Mouse (Mus musculus) hindbrain, embryonic 13.5 days (tissue): ENCODE measurements around the gene Mt1. TPM values are rescaled to one million over a fixed set of nuclear protein-coding genes. Genes with fewer than 3 reads are reported as not detected.
A peak's percentile ranks its signal among the peaks of the same experiment; 100 is the strongest.
"Not testable (repeated sequence)": the region's sequence is repeated elsewhere in the genome, so short reads cannot be mapped to it uniquely, and the experiment has no call there.

ENCODE experiments used
- ATAC-seq: fragments of 200-750 bp; cut with Nextera tagmentation; 2 replicates; pipeline ENCODE4 v1.8.0; 2017; ENCODE audit warnings: moderate TSS enrichment; ENCODE audit not compliant: low FRiP score
- H3K27ac ChIP-seq: fragments of 300-500 bp; sonication (generic); 2 replicates; pipeline ENCODE4 v1.5.1; 2015; ENCODE audit warnings: inconsistent platforms, mild to moderate bottlenecking, moderate library complexity
- H3K27me3 ChIP-seq: fragments of 300-500 bp; sonication (generic); 2 replicates; pipeline ENCODE4 v1.6.1; 2015; ENCODE audit warnings: mild to moderate bottlenecking, inconsistent platforms
- H3K36me3 ChIP-seq: fragments of 300-500 bp; sonication (generic); 2 replicates; pipeline ENCODE4 v1.6.1; 2015; ENCODE audit warnings: mild to moderate bottlenecking, inconsistent platforms
- H3K4me1 ChIP-seq: fragments of 300-500 bp; sonication (generic); replicated peaks from 2 replicates; pipeline ENCODE4 v1.6.1; 2015; ENCODE audit warnings: inconsistent platforms
- H3K4me2 ChIP-seq: fragments of 300-500 bp; sonication (generic); 2 replicates; pipeline ENCODE4 v1.6.1; 2015; ENCODE audit warnings: inconsistent platforms, mild to moderate bottlenecking, moderate library complexity
- H3K4me3 ChIP-seq: fragments of 300-500 bp; sonication (generic); 2 replicates; pipeline ENCODE4 v1.5.1; 2015; ENCODE audit warnings: mild to moderate bottlenecking, inconsistent platforms
- H3K9ac ChIP-seq: fragments of 300-500 bp; sonication (generic); 2 replicates; pipeline ENCODE4 v1.6.1; 2015; ENCODE audit warnings: mild to moderate bottlenecking, inconsistent platforms
- H3K9me3 ChIP-seq: fragments of 300-500 bp; sonication (generic); 2 replicates; pipeline ENCODE4 v1.6.1; 2016; ENCODE audit warnings: inconsistent platforms
- WGBS: fragments of 180-500 bp; shearing (Covaris S2); methylation state at CpG from one replicate; pipeline ENCODE4 v1.1.7; 2015; 5-methylcytosine and 5-hydroxymethylcytosine counted together
- polyA plus RNA-seq: library from polyadenylated mRNA; unstranded; fragments of >200 nt; fragmentation: Nextera tagmentation; extraction: Ambion mirVana; gene quantifications from 2 replicates; pipeline ENCODE4 v1.2.1, GENCODE M21; 2015

Mt1 gene
- polyA plus RNA-seq, 1 experiment from 2014 or later: 35.8 TPM

- Histone ChIP-seq H3K27ac (0 out of 2 replicates have a peak within 1 kb of the TSS, but pooled peaks have one; percentile 42), H3K4me3 (peak within 1 kb of the TSS; percentile 47), H3K4me1 (peaks cover 24% of the 10 kb centered on the region), H3K36me3 (no peaks in the 10 kb centered on the region), H3K4me2 (peak within 1 kb of the TSS; percentile 75), H3K9me3 (no peaks in the 10 kb centered on the region), H3K9ac (peak within 1 kb of the TSS; percentile 64), H3K27me3 (peaks cover 7% of the 10 kb centered on the region; the same call in 1 of the 2 replicates)
- peak; percentile 85 for ATAC-seq
- WGBS: 2% methylated on average over 29 of the region's 29 CpGs
Measured at GRCm38 (mm10) chr8:94152513-94153300, 26.2 kb upstream of the Mt1 start, which contains the start of gene Mt3. Gene Mt3 (plus strand): TSS chr8:94152607.

- H3K9me3 ChIP-seq: no peaks in the 10 kb centered on the region
- peak overlapping the region; percentile 75 for H3K4me2 ChIP-seq
- peaks cover 24% of the 10 kb centered on the region for H3K4me1 ChIP-seq
- peak overlapping the region; percentile 47 for H3K4me3 ChIP-seq
- H3K27ac ChIP-seq: peak overlapping the region; percentile 71
- no peaks in the 10 kb centered on the region for H3K36me3 ChIP-seq
- 22% methylated on average over 7 of the region's 7 CpGs for WGBS
- H3K27me3 ChIP-seq: peaks cover 7% of the 10 kb centered on the region; the same call in 1 of the 2 replicates
- peak; percentile 46; the same call in 1 of the 2 replicates for ATAC-seq
- H3K9ac ChIP-seq: peak overlapping the region; percentile 64
Measured at GRCm38 (mm10) chr8:94153451-94153850, 25.4 kb upstream of the Mt1 start.

- H3K4me3 ChIP-seq: no peak overlapping the region
- peaks cover 24% of the 10 kb centered on the region for H3K4me1 ChIP-seq
- H3K9ac ChIP-seq: no peak overlapping the region
- peak overlapping the region; percentile 71 for H3K27ac ChIP-seq
- H3K4me2 ChIP-seq: no peak overlapping the region
- peak; percentile 22; the same call in 1 of the 2 replicates for ATAC-seq
- no peaks in the 10 kb centered on the region for H3K36me3 ChIP-seq
- H3K9me3 ChIP-seq: no peaks in the 10 kb centered on the region
- H3K27me3 ChIP-seq: peaks cover 7% of the 10 kb centered on the region; the same call in 1 of the 2 replicates
- 40% methylated on average over 6 of the region's 6 CpGs for WGBS
Measured at GRCm38 (mm10) chr8:94154537-94154936, 24.3 kb upstream of the Mt1 start.

GRCm38 (mm10) chr8:94156092-94156491, 22.8 kb upstream of the Mt1 start:
- Histone ChIP-seq H3K27me3 (peaks cover 4% of the 10 kb centered on the region; the same call in 1 of the 2 replicates), H3K4me2 (no peak overlapping the region), H3K36me3 (no peaks in the 10 kb centered on the region), H3K27ac (no peak overlapping the region), H3K9ac (no peak overlapping the region), H3K4me1 (peaks cover 24% of the 10 kb centered on the region), H3K4me3 (no peak overlapping the region), H3K9me3 (no peaks in the 10 kb centered on the region)
- WGBS: 78% methylated on average over 4 of the region's 4 CpGs
- no peak for ATAC-seq

GRCm38 (mm10) chr8:94165772-94166171, 13.1 kb upstream of the Mt1 start:
- H3K4me1 ChIP-seq, H3K4me3 ChIP-seq, H3K4me2 ChIP-seq, H3K9ac ChIP-seq, H3K36me3 ChIP-seq, H3K9me3 ChIP-seq, ATAC-seq, H3K27ac ChIP-seq: not testable (repeated sequence)
- H3K27me3 ChIP-seq: peaks cover 20% of the 10 kb centered on the region
- WGBS: 71% methylated on average over 8 of the region's 8 CpGs

- peak; percentile 61 for ATAC-seq
- 2% methylated on average over 6 of the region's 6 CpGs for WGBS
- H3K9ac ChIP-seq: no peak overlapping the region
- no peak overlapping the region for H3K4me3 ChIP-seq
- no peak overlapping the region; the same call in 1 of the 2 replicates for H3K4me2 ChIP-seq
- H3K9me3 ChIP-seq: no peaks in the 10 kb centered on the region
- H3K36me3 ChIP-seq: no peaks in the 10 kb centered on the region
- H3K4me1 ChIP-seq: peaks cover 8% of the 10 kb centered on the region
- peaks cover 35% of the 10 kb centered on the region for H3K27me3 ChIP-seq
- no peak overlapping the region for H3K27ac ChIP-seq
Measured at GRCm38 (mm10) chr8:94167244-94167643, 11.6 kb upstream of the Mt1 start.

GRCm38 (mm10) chr8:94169547-94169946, 9.3 kb upstream of the Mt1 start:
- H3K9ac ChIP-seq: no peak overlapping the region
- WGBS: 85% methylated on average over 5 of the region's 5 CpGs
- no peak overlapping the region for H3K4me3 ChIP-seq
- H3K27me3 ChIP-seq: peaks cover 58% of the 10 kb centered on the region
- no peak for ATAC-seq
- H3K36me3 ChIP-seq: no peaks in the 10 kb centered on the region
- H3K4me1 ChIP-seq: peaks cover 21% of the 10 kb centered on the region
- H3K27ac ChIP-seq: no peak overlapping the region
- H3K9me3 ChIP-seq: no peaks in the 10 kb centered on the region
- no peak overlapping the region for H3K4me2 ChIP-seq

- H3K4me3 ChIP-seq: no peak overlapping the region
- H3K27ac ChIP-seq: no peak overlapping the region
- peak overlapping the region; percentile 92 for H3K4me2 ChIP-seq
- H3K4me1 ChIP-seq: peaks cover 21% of the 10 kb centered on the region
- WGBS: 51% methylated on average over 10 of the region's 10 CpGs
- ATAC-seq: no peak
- no peak overlapping the region for H3K9ac ChIP-seq
- H3K9me3 ChIP-seq: no peaks in the 10 kb centered on the region
- H3K27me3 ChIP-seq: peaks cover 76% of the 10 kb centered on the region
- H3K36me3 ChIP-seq: no peaks in the 10 kb centered on the region
Measured at GRCm38 (mm10) chr8:94171321-94171755, 7.5 kb upstream of the Mt1 start.

- H3K27me3 ChIP-seq: peaks cover 85% of the 10 kb centered on the region
- H3K36me3 ChIP-seq: no peaks in the 10 kb centered on the region
- under 1% methylated on average over 56 of the region's 56 CpGs for WGBS
- no peak within 1 kb of the TSS for H3K27ac ChIP-seq
- H3K4me1 ChIP-seq: peaks cover 21% of the 10 kb centered on the region
- H3K9ac ChIP-seq: peak within 1 kb of the TSS; percentile 64
- peak within 1 kb of the TSS; percentile 47 for H3K4me3 ChIP-seq
- peak within 1 kb of the TSS; percentile 92 for H3K4me2 ChIP-seq
- ATAC-seq: peak; percentile 43
- H3K9me3 ChIP-seq: no peaks in the 10 kb centered on the region
Measured at GRCm38 (mm10) chr8:94172075-94172808, 6.6 kb upstream of the Mt1 start, which contains the start of gene Mt2. Gene Mt2 (plus strand): TSS chr8:94172664.

GRCm38 (mm10) chr8:94172809-94173732, 5.8 kb upstream of the Mt1 start:
- 1% methylated on average over 39 of the region's 39 CpGs for WGBS
- no peak overlapping the region for H3K27ac ChIP-seq
- peaks cover 93% of the 10 kb centered on the region for H3K27me3 ChIP-seq
- no peaks in the 10 kb centered on the region for H3K36me3 ChIP-seq
- peak overlapping the region; percentile 47 for H3K4me3 ChIP-seq
- H3K9me3 ChIP-seq: no peaks in the 10 kb centered on the region
- ATAC-seq: peak; percentile 40; the same call in 1 of the 2 replicates
- H3K4me2 ChIP-seq: peak overlapping the region; percentile 92
- peaks cover 21% of the 10 kb centered on the region for H3K4me1 ChIP-seq
- H3K9ac ChIP-seq: peak overlapping the region; percentile 64

GRCm38 (mm10) chr8:94173848-94174403, 5.0 kb upstream of the Mt1 start:
- Histone ChIP-seq H3K9me3 (no peaks in the 10 kb centered on the region), H3K4me1 (peaks cover 27% of the 10 kb centered on the region), H3K27ac (no peak overlapping the region), H3K36me3 (no peaks in the 10 kb centered on the region), H3K4me2 (no peak overlapping the region), H3K9ac (no peak overlapping the region), H3K27me3 (peaks cover 98% of the 10 kb centered on the region), H3K4me3 (no peak overlapping the region)
- WGBS: 46% methylated on average over 11 of the region's 11 CpGs
- no peak for ATAC-seq
